Mouse (Mus musculus): ENCODE data around the gene Rtp4. TPM values are rescaled to one million over a fixed set of nuclear protein-coding genes. Genes with fewer than 3 reads are reported as not detected.

Gene Rtp4
- total RNA-seq, 1 experiment from 2014 or later, result 34.6 TPM

GRCm38 (mm10) chr16:23631531-23631930 is 111.4 kb downstream of the Rtp4 start:
- ATAC-seq (replicated peaks in 1 of 2; ENCODE audit: insufficient read depth in 1 of 2, low FRiP score in 2 of 2, low TSS enrichment in 1 of 2, low read depth in 1 of 2, poor library complexity in 2 of 2, severe bottlenecking in 2 of 2), result no peak

- no peak for ATAC-seq (replicated peaks in 1 of 2; ENCODE audit: insufficient read depth in 1 of 2, low FRiP score in 2 of 2, low TSS enrichment in 1 of 2, low read depth in 1 of 2, poor library complexity in 2 of 2, severe bottlenecking in 2 of 2)
These were observed 112.6 kb downstream of the Rtp4 start for GRCm38 (mm10) chr16:23632681-23633080.

DNA sequence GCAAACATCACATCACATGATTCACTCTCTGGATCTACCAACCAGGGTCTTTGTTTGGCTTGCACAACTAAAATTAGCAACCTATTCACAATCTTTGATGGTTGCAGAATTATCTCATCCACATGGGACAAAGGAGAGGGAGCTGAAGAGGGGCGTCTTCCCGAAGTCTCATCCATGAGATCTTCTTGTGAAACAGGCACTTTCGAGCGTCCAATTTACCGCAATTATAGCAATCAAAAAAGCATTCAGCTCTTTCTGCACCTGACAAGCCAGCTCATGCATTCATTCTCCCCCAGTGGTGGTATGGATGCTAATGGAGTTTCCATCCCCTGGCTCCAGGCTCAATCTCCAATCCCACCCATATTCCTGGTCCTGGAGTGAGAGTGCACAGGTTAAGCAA is 132.9 kb downstream of the Rtp4 start:
- ATAC-seq (replicated peaks in 1 of 2; ENCODE audit: insufficient read depth in 1 of 2, low FRiP score in 2 of 2, low TSS enrichment in 1 of 2, low read depth in 1 of 2, poor library complexity in 2 of 2, severe bottlenecking in 2 of 2), result no peak

GRCm38 (mm10) chr16:23653479-23653878 is 133.4 kb downstream of the Rtp4 start:
- no peak for ATAC-seq (replicated peaks in 1 of 2; ENCODE audit: insufficient read depth in 1 of 2, low FRiP score in 2 of 2, low TSS enrichment in 1 of 2, low read depth in 1 of 2, poor library complexity in 2 of 2, severe bottlenecking in 2 of 2)

DNA sequence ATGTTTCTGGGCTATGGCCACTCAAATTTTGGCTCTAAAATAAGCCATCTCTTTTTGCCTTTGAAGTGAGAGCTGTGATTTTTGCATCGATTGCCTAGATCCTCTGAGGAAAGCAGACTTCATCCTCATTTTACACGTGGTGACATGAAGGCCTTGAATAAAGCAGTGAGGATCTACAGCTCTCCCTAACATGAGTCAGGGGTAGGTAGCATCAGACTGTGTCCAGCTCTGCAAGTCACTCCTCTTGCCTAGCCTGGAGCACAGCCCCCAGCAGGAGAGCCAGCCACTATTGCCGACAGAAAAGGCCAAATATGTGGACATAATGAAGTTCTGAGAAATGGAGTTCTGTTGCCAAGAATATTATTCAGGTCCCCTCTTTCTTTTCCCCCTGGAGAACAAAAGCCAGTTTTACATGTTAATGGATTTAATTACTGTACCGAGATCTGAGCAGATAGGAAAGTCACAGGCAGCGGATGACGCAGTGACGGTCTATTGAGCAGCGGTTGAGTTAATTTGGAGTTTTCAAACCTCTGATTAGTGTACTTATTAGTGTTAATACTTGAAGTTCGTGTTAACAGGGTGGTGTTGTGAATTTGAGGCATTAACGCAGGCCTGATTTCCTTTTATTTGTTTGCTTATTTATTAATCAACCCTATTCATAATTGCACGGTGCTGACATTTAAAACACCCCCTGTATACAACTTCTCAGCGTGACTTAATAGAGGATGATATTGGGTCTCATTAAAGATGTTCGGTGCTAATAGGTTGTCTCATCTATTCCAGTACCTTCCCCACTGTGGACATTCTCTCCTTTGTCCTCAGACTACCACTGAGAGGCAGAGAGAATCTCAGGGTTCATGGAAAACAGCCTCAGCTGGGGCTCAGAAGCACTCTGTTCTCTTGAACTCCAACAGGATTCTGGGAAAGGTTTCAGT is 139.8 kb downstream of the Rtp4 start:
- ATAC-seq (replicated peaks in 1 of 2; ENCODE audit: insufficient read depth in 1 of 2, low FRiP score in 2 of 2, low TSS enrichment in 1 of 2, low read depth in 1 of 2, poor library complexity in 2 of 2, severe bottlenecking in 2 of 2), result no peak

Other genes starting within 250 kb of the Rtp4 start
- not detected in 2 replicates for gene Rtp1, start 91.2 kb upstream of the Rtp4 start, total RNA-seq (2017)
- gene Masp1, start 524 bp downstream of the Rtp4 start, total RNA-seq (2017), result not detected in 2 replicates

Measured in hematopoietic stem cell, adult 5-6 weeks (primary cell).